8 mouse cellular contexts compared by ENCODE assay signal in the genomic region with DNA sequence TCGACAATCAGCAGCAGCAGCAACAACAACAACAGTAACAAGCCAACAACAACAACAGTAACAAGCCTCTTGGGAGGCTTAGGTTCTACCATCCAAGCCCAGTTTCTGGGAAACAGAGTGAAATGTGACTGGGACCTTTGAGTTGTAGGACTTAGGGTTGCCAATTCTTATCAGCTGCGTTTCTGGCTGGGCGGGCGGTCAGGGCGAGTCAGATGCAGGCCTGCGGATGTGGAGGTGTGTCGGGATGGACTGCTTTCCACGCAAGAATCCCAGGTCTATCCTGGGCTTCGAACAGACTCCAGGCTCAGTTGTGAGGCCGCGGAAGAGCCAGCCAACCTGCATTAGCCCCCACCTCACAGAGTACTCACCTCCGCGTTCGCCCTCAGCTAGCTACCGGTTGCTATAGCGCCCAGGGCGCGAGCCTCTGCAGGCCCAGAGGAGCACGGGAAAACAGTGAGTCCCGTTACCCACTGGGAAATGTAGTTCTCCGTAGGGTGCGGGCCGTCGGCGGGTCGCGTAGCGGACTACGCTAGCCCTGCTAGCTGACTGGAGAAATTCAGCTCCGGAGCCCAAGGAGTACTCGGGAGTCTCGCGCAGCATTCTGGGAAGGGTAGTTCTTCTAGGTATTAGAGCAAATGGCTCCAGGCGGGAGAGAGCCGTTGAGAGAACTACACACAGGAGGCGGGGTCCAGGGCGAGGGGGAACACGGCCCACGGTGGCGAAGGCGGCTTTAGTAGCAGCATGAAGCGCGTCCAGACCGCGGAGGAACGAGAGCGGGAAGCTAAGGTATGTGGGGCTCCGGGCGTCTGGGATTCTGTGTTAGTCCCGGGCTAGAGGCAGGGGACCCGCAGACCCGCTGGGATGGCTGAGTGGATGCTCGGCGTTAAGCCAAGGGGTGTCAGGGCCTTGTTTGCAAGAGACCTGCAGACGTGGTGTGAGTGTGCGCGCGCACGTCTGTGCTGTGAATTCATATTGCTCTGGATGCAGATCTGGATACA. TPM values are rescaled to one million over a fixed set of nuclear protein-coding genes. Genes with fewer than 3 reads are reported as not detected.
DNase-seq lines count a peak whose midpoint lies in the region; ATAC-seq lines count a peak whose summit lies in the region.

A gene (minus strand): TSS at position 428 of the 998 bp plus-strand sequence.
A gene (plus strand): TSS at position 691 of the 998 bp plus-strand sequence.

- H3K27me3 ChIP-seq in lung, embryonic 16.5 days (ENCODE audit: control insufficient read depth, insufficient read depth, low read depth, low read length): no peaks in the 10 kb centered on the region

- H3K9ac ChIP-seq in lung, embryonic 16.5 days (ENCODE audit: low read length): peak within 1 kb of the TSS; percentile 85

- no peaks in the 10 kb centered on the region for H3K9me3 ChIP-seq in lung, embryonic 16.5 days (ENCODE audit: control insufficient read depth, low read length)

- no peaks in the 10 kb centered on the region for H3K36me3 ChIP-seq in lung, embryonic 16.5 days (ENCODE audit: control insufficient read depth, insufficient read depth, low read length)

- H3K27ac ChIP-seq in lung, embryonic 16.5 days (ENCODE audit: low read length): 0 out of 2 replicates have a peak within 1 kb of the TSS, but pooled peaks have one; percentile 44

- under 1% methylated on average over 59 of the region's 59 CpGs for WGBS in lung, embryonic 16.5 days

- H3K4me2 ChIP-seq in lung, embryonic 16.5 days (ENCODE audit: low read depth, low read length): peak within 1 kb of the TSS; percentile 85

- H3K4me3 ChIP-seq in lung, embryonic 16.5 days (ENCODE audit: low read length): peak within 1 kb of the TSS; percentile 65

- ATAC-seq in hematopoietic stem cell, adult 5-6 weeks (replicated peaks in 1 of 2; ENCODE audit: insufficient read depth in 1 of 2, low FRiP score in 2 of 2, low TSS enrichment in 1 of 2, low read depth in 1 of 2, poor library complexity in 2 of 2, severe bottlenecking in 2 of 2): peak; percentile 98 to 99
- peak; percentile 100 for ATAC-seq in lung, embryonic 16.5 days (ENCODE audit: low read depth)

- DNase-seq in MEL-GATA-1-ER (ENCODE audit: extremely low read depth, low read depth): peak; percentile 99
- DNase-seq in cerebellum, adult 8-10 months: peak; percentile 96
- peak; percentile 99 for DNase-seq in forelimb bud, embryonic 11.5 days (ENCODE audit: low read depth, low spot score)
- DNase-seq in layer of hippocampus, adult 9-10 months (ENCODE audit: low spot score): peak; percentile 95
- peak; percentile 79 for DNase-seq in ovary, postnatal 10 days (ENCODE audit: low spot score)
- DNase-seq in thymus, postnatal 10 days (ENCODE audit: low spot score in 2 of 2): peak; percentile 94 to 96

- H3K4me1 ChIP-seq in lung, embryonic 16.5 days (replicated peaks; ENCODE audit: control insufficient read depth, insufficient read depth, low read length): peaks cover 18% of the 10 kb centered on the region

RNA-seq across cellular contexts. Expression of the first gene that starts in this region (rescaled TPM):
- total RNA-seq in hematopoietic stem cell, adult 5-6 weeks (2017): 10.6 and 12.4 TPM in 2 replicates
- 11.0 and 12.9 TPM in 2 replicates for polyA plus RNA-seq in lung, embryonic 16.5 days (2015; fragmentation: Nextera tagmentation; extraction: Ambion mirVana)

RNA-seq across cellular contexts. Expression of the second gene that starts in this region (rescaled TPM):
- 47.8 and 62.9 TPM in 2 replicates for total RNA-seq in hematopoietic stem cell, adult 5-6 weeks (2017)
- polyA plus RNA-seq in lung, embryonic 16.5 days (2015; fragmentation: Nextera tagmentation; extraction: Ambion mirVana): 89.2 and 97.2 TPM in 2 replicates

Comparison
In these comparisons a context has a peak if more than half of its experiments do, and no peak if none do; other contexts are left out.
1. Peak in every context shown above with its lines: DNase-seq, ATAC-seq, H3K4me3 ChIP-seq and H3K27ac ChIP-seq.